8 mouse cellular contexts compared by ENCODE assay signal in the genomic region with DNA sequence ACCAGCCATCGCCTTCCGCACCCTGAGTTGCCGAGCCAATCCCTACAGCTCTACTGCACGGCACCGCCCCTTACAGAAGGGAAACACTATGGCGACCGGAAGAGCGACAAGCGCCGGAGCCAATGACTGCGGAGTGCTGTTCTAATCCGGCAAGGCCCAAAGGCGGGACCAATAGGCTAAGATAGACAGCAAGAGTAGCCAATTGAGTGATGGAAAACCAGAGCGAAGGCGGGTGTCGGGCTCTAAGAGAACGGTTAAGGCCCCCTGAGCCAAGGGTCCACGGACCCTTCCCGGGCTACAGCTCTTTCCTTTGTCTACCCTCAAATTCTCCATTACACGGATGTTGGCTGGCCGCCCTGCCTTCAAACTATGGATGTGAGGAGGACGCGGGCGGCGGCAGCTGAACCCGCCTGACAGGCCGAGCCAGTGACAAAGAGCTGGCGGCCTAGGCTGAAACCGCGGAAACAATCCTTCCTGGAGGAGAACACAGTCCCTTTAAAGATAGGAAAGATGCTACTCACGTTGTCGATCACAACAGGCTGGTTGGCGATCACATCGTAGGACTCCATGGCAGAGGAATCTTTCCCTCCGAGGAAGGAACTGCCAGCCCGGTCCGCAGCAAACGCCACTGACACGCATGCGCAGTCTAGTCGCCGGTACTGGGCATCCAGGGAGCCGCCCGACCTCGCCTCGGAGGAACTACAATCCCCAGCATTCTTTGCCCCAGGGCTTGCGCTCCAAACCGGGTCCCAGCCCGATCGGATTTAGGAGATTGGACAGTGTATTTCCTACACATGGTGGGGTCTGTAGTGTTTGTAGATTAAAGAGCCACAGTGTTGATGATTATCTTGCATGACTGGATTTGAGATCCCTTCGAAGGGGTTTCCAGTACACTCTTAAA. TPM values are rescaled to one million over a fixed set of nuclear protein-coding genes. Genes with fewer than 3 reads are reported as not detected.
A peak's percentile ranks its signal among the peaks of the same experiment; 100 is the strongest.
DNase-seq lines count a peak whose midpoint lies in the region; ATAC-seq and TF ChIP-seq lines count a peak whose summit lies in the region.

A gene (minus strand): TSS at position 640 of the 901 bp plus-strand sequence.

- no peak for TF ChIP-seq CTCF in MEL (IDR thresholded peaks at IDR 0.05 in 2 of 3, conservative IDR thresholded peaks at IDR 0.05 in 1 of 3; ENCODE audit: control insufficient read depth in 1 of 3, insufficient read depth in 1 of 3, low read depth in 2 of 3, low read length in 3 of 3, poor library complexity in 1 of 3, severe bottlenecking in 1 of 3)
- TF ChIP-seq CTCF in cerebellum, adult 2 months (IDR thresholded peaks at IDR 0.05; ENCODE audit: borderline replicate concordance, insufficient read depth, low read depth, low read length) = no peak

- peaks cover 61% of the 10 kb centered on the region for H3K79me2 ChIP-seq in MEL (ENCODE audit: control insufficient read depth, insufficient read depth, low read length, poor library complexity)

- no peak for TF ChIP-seq RAD21 in MEL (IDR thresholded peaks at IDR 0.05; ENCODE audit: low read depth, low read length)

- WGBS in cerebellum, adult 2 months = under 1% methylated on average over 51 of the region's 51 CpGs
- WGBS in lung, embryonic 16.5 days = under 1% methylated on average over 51 of the region's 51 CpGs

- peak; percentile 88 to 89 for ATAC-seq in hematopoietic stem cell, adult 5-6 weeks (replicated peaks in 1 of 2; ENCODE audit: insufficient read depth in 1 of 2, low FRiP score in 2 of 2, low TSS enrichment in 1 of 2, low read depth in 1 of 2, poor library complexity in 2 of 2, severe bottlenecking in 2 of 2)
- peak; percentile 94 for ATAC-seq in lung, embryonic 16.5 days (ENCODE audit: low read depth)

- peak; percentile 78 to 94 for TF ChIP-seq POLR2A in MEL (IDR thresholded peaks at IDR 0.05; ENCODE audit: control insufficient read depth in 1 of 2, insufficient read depth in 1 of 2, low read depth in 1 of 2, low read length in 2 of 2, poor library complexity in 1 of 2)
- peak; percentile 94 for TF ChIP-seq POLR2A in cerebellum, adult 2 months (IDR thresholded peaks at IDR 0.05; ENCODE audit: borderline replicate concordance, insufficient read depth, low read length)

- peaks cover 0 to 16% of the 10 kb centered on the region in 2 experiments; a peak in 3 of 4 replicates for H3K4me1 ChIP-seq in MEL (ENCODE audit: control insufficient read depth in 1 of 2, insufficient read depth in 2 of 2, low read length in 2 of 2)
- peaks cover 9% of the 10 kb centered on the region for H3K4me1 ChIP-seq in cerebellum, adult 2 months (ENCODE audit: control insufficient read depth, insufficient read depth, low read length)
- peaks cover 40% of the 10 kb centered on the region for H3K4me1 ChIP-seq in lung, embryonic 16.5 days (replicated peaks; ENCODE audit: control insufficient read depth, insufficient read depth, low read length)

- H3K9ac ChIP-seq in MEL (ENCODE audit: control insufficient read depth, low read depth, low read length, poor library complexity, severe bottlenecking) = peak within 1 kb of the TSS; percentile 75
- peak within 1 kb of the TSS; percentile 78 for H3K9ac ChIP-seq in lung, embryonic 16.5 days (ENCODE audit: low read length)

- H3K4me2 ChIP-seq in lung, embryonic 16.5 days (ENCODE audit: low read depth, low read length) = peak within 1 kb of the TSS; percentile 89

- peak within 1 kb of the TSS; percentile 65 for H3K27ac ChIP-seq in MEL (ENCODE audit: control insufficient read depth, low read depth, low read length)
- peak within 1 kb of the TSS; percentile 47 for H3K27ac ChIP-seq in cerebellum, adult 2 months (ENCODE audit: insufficient read depth, low read length)
- H3K27ac ChIP-seq in lung, embryonic 16.5 days (ENCODE audit: low read length) = peak within 1 kb of the TSS; percentile 68

- DNase-seq in MEL (ENCODE audit: low read depth, low spot score) = peak; percentile 100
- peak; percentile 98 for DNase-seq in cerebellum, adult 2 months
- peak; percentile 100 for DNase-seq in forelimb bud, embryonic 11.5 days (ENCODE audit: low read depth, low spot score)
- DNase-seq in layer of hippocampus, adult 9-10 months (ENCODE audit: low spot score) = peak; percentile 100
- peak; percentile 91 for DNase-seq in ovary, postnatal 10 days (ENCODE audit: low spot score)
- peak; percentile 93 to 97 for DNase-seq in thymus, postnatal 10 days (ENCODE audit: low spot score in 2 of 2)

- TF ChIP-seq EP300 in MEL (IDR thresholded peaks at IDR 0.05; ENCODE audit: low read depth in 1 of 2, low read length in 2 of 2) = no peak

- no peaks in the 10 kb centered on the region for H3K9me3 ChIP-seq in MEL (replicated peaks; ENCODE audit: insufficient read depth, low read length)
- no peaks in the 10 kb centered on the region for H3K9me3 ChIP-seq in lung, embryonic 16.5 days (ENCODE audit: control insufficient read depth, low read length)

- peak within 1 kb of the TSS; percentile 73 to 80 for H3K4me3 ChIP-seq in MEL (ENCODE audit: control insufficient read depth in 1 of 2, insufficient read depth in 1 of 2, low read depth in 2 of 2, low read length in 2 of 2)
- peak within 1 kb of the TSS; percentile 92 for H3K4me3 ChIP-seq in cerebellum, adult 2 months (replicated peaks; ENCODE audit: insufficient read depth, low read depth, low read length)
- H3K4me3 ChIP-seq in lung, embryonic 16.5 days (ENCODE audit: low read length) = peak within 1 kb of the TSS; percentile 77

- H3K36me3 ChIP-seq in MEL (ENCODE audit: control insufficient read depth in 1 of 2, insufficient read depth in 2 of 2, low read length in 2 of 2) = peaks cover 5 to 13% of the 10 kb centered on the region in 2 experiments
- H3K36me3 ChIP-seq in lung, embryonic 16.5 days (ENCODE audit: control insufficient read depth, insufficient read depth, low read length) = peaks cover 3% of the 10 kb centered on the region; the same call in 1 of the 2 replicates

- no peaks in the 10 kb centered on the region for H3K27me3 ChIP-seq in MEL (ENCODE audit: control insufficient read depth in 1 of 2, insufficient read depth in 2 of 2, low read length in 2 of 2)
- H3K27me3 ChIP-seq in cerebellum, adult 2 months (ENCODE audit: control insufficient read depth, insufficient read depth, low read length) = no peaks in the 10 kb centered on the region
- no peaks in the 10 kb centered on the region for H3K27me3 ChIP-seq in lung, embryonic 16.5 days (ENCODE audit: control insufficient read depth, insufficient read depth, low read depth, low read length)

TF ChIP-seq in MEL, 35 proteins besides CTCF, POLR2A, EP300 and RAD21 (continues in another document):
- TF ChIP-seq NELFE (IDR thresholded peaks at IDR 0.05; ENCODE audit: low read depth, low read length) (peak; percentile 86), TBP (IDR thresholded peaks at IDR 0.05; ENCODE audit: low read depth, low read length) (peak; percentile 80), MXI1 (IDR thresholded peaks at IDR 0.05; ENCODE audit: low read depth, low read length) (peak; percentile 97), E2F4 (IDR thresholded peaks at IDR 0.05; ENCODE audit: borderline replicate concordance, low read depth, low read length) (no peak; the same call in 1 of the 2 replicates), ZNF384 (IDR thresholded peaks at IDR 0.05; ENCODE audit: low read depth, low read length) (no peak), GABPA (IDR thresholded peaks at IDR 0.05; ENCODE audit: low read depth, low read length) (no peak), UBTF (IDR thresholded peaks at IDR 0.05; ENCODE audit: borderline replicate concordance, insufficient read depth, low read depth, low read length) (no peak), ZMIZ1 (IDR thresholded peaks at IDR 0.05; ENCODE audit: low read depth, low read length) (peak; percentile 29), SMC3 (IDR thresholded peaks at IDR 0.05; ENCODE audit: low read depth, low read length) (no peak), TAL1 (IDR thresholded peaks at IDR 0.05; ENCODE audit: low read length) (no peak), KAT2A (conservative IDR thresholded peaks at IDR 0.05; ENCODE audit: low read depth, low read length) (peak; percentile 85), ELF1 (IDR thresholded peaks at IDR 0.05; ENCODE audit: low read depth, low read length) (peak; percentile 95), POLR2AphosphoS5 (IDR thresholded peaks at IDR 0.05; ENCODE audit: borderline replicate concordance, low read depth, low read length) (0 out of 2 replicates have a peak, but pooled peaks have one; percentile 76), BHLHE40 (IDR thresholded peaks at IDR 0.05; ENCODE audit: borderline replicate concordance, low read depth, low read length) (no peak), MAZ (IDR thresholded peaks at IDR 0.05; ENCODE audit: low read depth, low read length) (no peak), SIN3A (IDR thresholded peaks at IDR 0.05; ENCODE audit: low read length) (peak; percentile 95), JUND (IDR thresholded peaks at IDR 0.05; ENCODE audit: low read depth, low read length) (no peak), NRF1 (IDR thresholded peaks at IDR 0.05; ENCODE audit: insufficient read depth, low read depth, low read length, poor library complexity, severe bottlenecking) (peak; percentile 91), ETS1 (IDR thresholded peaks at IDR 0.05; ENCODE audit: low read depth, low read length) (no peak), MAX (IDR thresholded peaks at IDR 0.05; ENCODE audit: low read length) (peak; percentile 76), CHD2 (IDR thresholded peaks at IDR 0.05; ENCODE audit: low read length) (peak; percentile 84), HCFC1 (IDR thresholded peaks at IDR 0.05; ENCODE audit: low read depth, low read length) (peak; percentile 98), CHD1 (IDR thresholded peaks at IDR 0.05; ENCODE audit: low read depth, low read length) (no peak), MEF2A (IDR thresholded peaks at IDR 0.05; ENCODE audit: extremely low read depth, insufficient replicate concordance, low read depth, low read length, poor library complexity, severe bottlenecking) (no peak), GATA1 (IDR thresholded peaks at IDR 0.05; ENCODE audit: low read depth, low read length) (peak; percentile 67), POLR2AphosphoS2 (IDR thresholded peaks at IDR 0.05; ENCODE audit: low read length) (no peak), USF2 (IDR thresholded peaks at IDR 0.05; ENCODE audit: borderline replicate concordance in 1 of 2, insufficient read depth in 1 of 2, low read depth in 1 of 2, low read length in 2 of 2) (no peak), ZC3H11A (IDR thresholded peaks at IDR 0.05; ENCODE audit: low read depth, low read length) (no peak), USF1 (IDR thresholded peaks at IDR 0.05; ENCODE audit: low read depth, low read length) (0 out of 2 replicates have a peak, but pooled peaks have one; percentile 5)

RNA-seq across cellular contexts. Expression of the gene that starts here (rescaled TPM):
- 140 TPM in 2 replicates for total RNA-seq in MEL (2012; rRNA removed)
- polyA plus RNA-seq in MEL (2012; ENCODE audit: insufficient read depth in 1 of 2, insufficient read length in 2 of 2, low read depth in 1 of 2, low replicate concordance in 2 of 2, missing spikeins in 1 of 2) = 100 to 1,000 TPM; 193 to 530 TPM
- polyA plus RNA-seq in cerebellum, adult 2 months (2012; rRNA removed) = 185 and 196 TPM in 2 replicates
- total RNA-seq in hematopoietic stem cell, adult 5-6 weeks (2017) = 73.4 and 97.6 TPM in 2 replicates
- 132 and 137 TPM in 2 replicates for polyA plus RNA-seq in lung, embryonic 16.5 days (2015; fragmentation: Nextera tagmentation; extraction: Ambion mirVana)

Comparison
In these comparisons a context has a peak if more than half of its experiments do, and no peak if none do; other contexts are left out.
1. Peak in every context shown above with its lines: DNase-seq, ATAC-seq, H3K4me3 ChIP-seq and H3K27ac ChIP-seq.